Mouse (Mus musculus): ENCODE data around the gene Atp6v0a4.

The Atp6v0a4 gene

GRCm38 (mm10) chr6:38124207-38124835, at the start of gene Atp6v0a4:
Gene Atp6v0a4 (minus strand): TSS chr6:38124586.
- DNase-seq = no peak

- DNase-seq = no peak
Measured at GRCm38 (mm10) chr6:38165385-38165784, 41.0 kb upstream of the Atp6v0a4 start.

GRCm38 (mm10) chr6:38164705-38165104, 40.3 kb upstream of the Atp6v0a4 start:
- no peak for DNase-seq

GRCm38 (mm10) chr6:38162825-38163504, 38.6 kb upstream of the Atp6v0a4 start:
- DNase-seq = no peak

- no peak for DNase-seq
Measured at GRCm38 (mm10) chr6:38160556-38160955, 36.2 kb upstream of the Atp6v0a4 start.

- peak; percentile 87 for DNase-seq
Measured at GRCm38 (mm10) chr6:38160102-38160501, 35.7 kb upstream of the Atp6v0a4 start.

GRCm38 (mm10) chr6:38159576-38159975, 35.2 kb upstream of the Atp6v0a4 start:
- no peak for DNase-seq

- DNase-seq = no peak
Measured at GRCm38 (mm10) chr6:38157925-38158324, 33.5 kb upstream of the Atp6v0a4 start.

- DNase-seq = no peak
Measured at GRCm38 (mm10) chr6:38156204-38156603, 31.8 kb upstream of the Atp6v0a4 start.

GRCm38 (mm10) chr6:38152305-38152704, 27.9 kb upstream of the Atp6v0a4 start:
- DNase-seq = no peak

- no peak for DNase-seq
Measured at GRCm38 (mm10) chr6:38149483-38149882, 25.1 kb upstream of the Atp6v0a4 start.

GRCm38 (mm10) chr6:38148626-38149025, 24.2 kb upstream of the Atp6v0a4 start:
- DNase-seq = no peak

GRCm38 (mm10) chr6:38147301-38147700, 22.9 kb upstream of the Atp6v0a4 start:
- no peak for DNase-seq

GRCm38 (mm10) chr6:38145463-38146065, 21.2 kb upstream of the Atp6v0a4 start:
- no peak for DNase-seq

- DNase-seq = no peak
Measured at GRCm38 (mm10) chr6:38144161-38144998, 20.0 kb upstream of the Atp6v0a4 start.

- no peak for DNase-seq
Measured at GRCm38 (mm10) chr6:38140402-38140801, 16.0 kb upstream of the Atp6v0a4 start.

- no peak for DNase-seq
Measured at GRCm38 (mm10) chr6:38139086-38139485, 14.7 kb upstream of the Atp6v0a4 start.

GRCm38 (mm10) chr6:38134806-38135559, 10.6 kb upstream of the Atp6v0a4 start:
- peak; percentile 44 for DNase-seq

GRCm38 (mm10) chr6:38131801-38132231, 7.4 kb upstream of the Atp6v0a4 start:
- peak; percentile 62 for DNase-seq

- no peak for DNase-seq
Measured at GRCm38 (mm10) chr6:38129883-38130282, 5.5 kb upstream of the Atp6v0a4 start.

- DNase-seq = no peak
Measured at GRCm38 (mm10) chr6:38128115-38128514, 3.7 kb upstream of the Atp6v0a4 start.

- no peak for DNase-seq
Measured at GRCm38 (mm10) chr6:38125462-38125861, 1.1 kb upstream of the Atp6v0a4 start.
